Mouse (Mus musculus): ENCODE results near the gene Scamp1.
"Not testable (repeated sequence)": the region's sequence is repeated elsewhere in the genome, so short reads cannot be mapped to it uniquely, and the experiment has no call there.

The Scamp1 gene

DNA sequence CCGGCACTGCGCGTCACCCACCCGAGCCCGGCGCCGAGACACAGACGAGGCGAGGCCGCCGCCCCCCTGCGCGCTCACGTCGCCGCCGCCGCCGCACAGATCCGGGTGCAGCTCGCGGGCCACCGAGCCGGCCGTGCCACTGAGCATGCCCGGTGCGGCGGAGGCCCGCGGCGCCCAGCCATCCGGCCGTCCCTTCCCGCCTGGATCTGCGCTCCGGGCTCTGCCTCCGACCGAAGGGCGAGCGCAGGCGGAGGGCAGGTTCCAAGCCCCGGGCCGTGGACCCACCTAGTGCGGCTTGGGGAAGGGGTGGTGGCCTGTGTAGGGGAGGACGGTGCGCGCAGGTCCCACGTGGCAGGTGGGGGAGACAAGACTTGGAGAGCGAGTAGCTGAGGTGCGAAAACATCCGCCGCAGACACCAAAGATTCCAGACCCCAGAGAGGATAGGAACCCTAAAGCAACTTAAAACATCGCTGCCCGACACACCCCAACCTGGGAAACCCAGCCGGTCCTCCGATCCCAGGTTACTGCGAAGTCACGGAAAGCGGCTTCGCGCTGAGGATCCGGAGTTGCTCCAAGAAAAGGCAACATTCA, at the start of gene Scamp1:
Gene Scamp1 (minus strand): TSS at position 577 of the 591 bp plus-strand sequence.
- in situ Hi-C loops (cut with MboI; ENCODE audit: low pct_unique_long_range_greater_than_20kb in 1 of 2, low sequenced_read_pairs in 2 of 2, unreplicated experiment in 1 of 2): no loop called here

DNA sequence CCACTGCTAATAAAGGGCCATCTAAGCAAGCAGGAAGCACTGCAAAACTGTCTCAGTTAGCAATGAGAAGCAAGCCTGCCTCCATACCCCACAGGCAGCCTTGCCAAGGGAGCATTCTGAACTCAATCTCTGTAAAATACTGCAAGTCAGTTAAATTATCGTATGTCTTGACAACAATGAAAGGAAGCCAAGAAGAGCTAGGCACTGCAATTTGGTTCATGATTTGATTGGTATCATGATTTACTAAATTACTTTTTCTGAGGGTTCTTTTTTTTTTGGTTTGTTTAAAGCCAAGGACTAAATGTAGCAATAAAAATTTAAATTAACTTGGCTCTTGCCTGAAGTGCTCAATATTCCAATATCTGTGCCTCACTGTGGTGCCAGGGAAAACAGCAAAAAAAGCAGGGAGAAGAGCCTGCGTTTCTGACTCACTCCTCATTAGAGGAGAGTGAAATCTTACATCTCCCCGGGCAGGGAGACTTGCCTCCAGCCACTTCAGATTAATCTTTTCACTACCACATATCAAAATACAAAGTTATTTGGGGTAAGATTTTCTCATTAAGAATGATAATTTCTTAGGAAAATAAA, 44.8 kb upstream of the Scamp1 start:
- in situ Hi-C loops (cut with MboI; ENCODE audit: low pct_unique_long_range_greater_than_20kb in 1 of 2, low sequenced_read_pairs in 2 of 2, unreplicated experiment in 1 of 2): no loop called here

DNA sequence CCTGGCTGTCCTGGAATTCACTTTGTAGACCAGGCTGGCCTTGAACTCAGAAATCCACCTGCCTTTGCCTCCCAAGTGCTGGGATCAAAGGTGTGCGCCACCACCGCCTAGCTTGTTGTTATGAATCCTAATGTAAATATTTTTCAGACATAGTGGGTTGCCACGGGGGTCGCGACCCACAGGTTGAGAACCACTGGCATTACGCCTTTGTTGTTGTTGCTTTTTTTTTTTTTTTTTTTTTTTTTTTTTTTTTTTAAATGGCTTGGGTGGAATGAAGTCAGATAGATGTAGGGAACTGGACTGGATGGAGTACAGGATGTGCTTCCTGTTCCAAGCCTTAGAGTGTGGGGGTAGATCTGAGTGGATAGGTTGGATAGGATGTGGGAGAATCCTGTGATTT, 43.3 kb upstream of the Scamp1 start:
- in situ Hi-C loops (cut with MboI; ENCODE audit: low pct_unique_long_range_greater_than_20kb in 1 of 2, low sequenced_read_pairs in 2 of 2, unreplicated experiment in 1 of 2): not testable (repeated sequence)

- in situ Hi-C loops (cut with MboI; ENCODE audit: low pct_unique_long_range_greater_than_20kb in 1 of 2, low sequenced_read_pairs in 2 of 2, unreplicated experiment in 1 of 2): no loop called here
These were observed 42.4 kb upstream of the Scamp1 start for GRCm38 (mm10) chr13:94328063-94328462.

- in situ Hi-C loops (cut with MboI; ENCODE audit: low pct_unique_long_range_greater_than_20kb in 1 of 2, low sequenced_read_pairs in 2 of 2, unreplicated experiment in 1 of 2): no loop called here
These were observed 36.8 kb upstream of the Scamp1 start for GRCm38 (mm10) chr13:94322475-94322874.

GRCm38 (mm10) chr13:94321094-94321792, 35.6 kb upstream of the Scamp1 start:
- in situ Hi-C loops (cut with MboI; ENCODE audit: low pct_unique_long_range_greater_than_20kb in 1 of 2, low sequenced_read_pairs in 2 of 2, unreplicated experiment in 1 of 2): no loop called here

DNA sequence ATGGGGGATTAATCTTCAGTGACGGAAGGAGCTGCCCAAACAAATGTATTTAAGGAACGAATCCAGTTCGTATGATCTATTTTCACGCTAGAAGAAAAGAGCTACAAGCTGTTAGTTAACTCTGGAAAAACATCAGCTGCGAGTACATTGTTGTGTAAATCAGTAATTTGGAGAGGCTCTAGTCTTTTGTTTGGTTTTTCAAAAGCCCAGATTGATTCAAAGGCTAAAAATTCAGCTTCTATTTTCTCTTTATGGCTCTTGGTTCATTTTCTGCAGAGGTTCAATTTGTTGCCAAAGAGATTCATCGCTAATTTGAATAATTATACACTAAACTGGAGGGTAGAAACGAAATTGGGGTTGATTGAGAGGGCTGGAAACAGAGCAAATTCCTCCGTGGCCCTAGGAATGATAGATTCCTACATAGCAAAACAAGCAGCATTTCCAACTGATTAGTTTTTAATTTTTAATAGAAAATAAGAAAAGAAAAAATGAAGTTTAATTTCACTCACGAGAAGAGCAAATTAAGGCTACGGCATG, 31.4 kb upstream of the Scamp1 start:
- in situ Hi-C loops (cut with MboI; ENCODE audit: low pct_unique_long_range_greater_than_20kb in 1 of 2, low sequenced_read_pairs in 2 of 2, unreplicated experiment in 1 of 2): no loop called here

GRCm38 (mm10) chr13:94312812-94313211, 27.2 kb upstream of the Scamp1 start:
- in situ Hi-C loops (cut with MboI; ENCODE audit: low pct_unique_long_range_greater_than_20kb in 1 of 2, low sequenced_read_pairs in 2 of 2, unreplicated experiment in 1 of 2): not testable (repeated sequence)

DNA sequence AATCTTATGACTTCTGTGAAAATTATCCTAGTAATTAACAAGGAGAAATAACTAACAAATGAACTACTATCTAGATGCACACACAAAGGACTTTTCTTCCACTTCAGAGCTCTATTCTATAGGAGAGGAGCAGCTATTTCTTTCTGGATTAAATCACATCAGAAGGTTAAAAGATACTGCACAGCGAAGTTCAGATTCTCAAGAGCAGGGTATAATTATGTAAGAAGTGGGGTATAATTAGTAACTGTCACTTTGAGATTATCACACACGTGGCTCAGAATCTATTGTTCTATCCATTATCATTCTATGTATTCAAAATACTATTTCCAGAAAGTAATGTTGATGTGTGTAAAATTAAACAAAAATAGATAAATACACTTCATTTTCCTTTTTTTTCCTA, 22.6 kb upstream of the Scamp1 start:
- in situ Hi-C loops (cut with MboI; ENCODE audit: low pct_unique_long_range_greater_than_20kb in 1 of 2, low sequenced_read_pairs in 2 of 2, unreplicated experiment in 1 of 2): no loop called here

GRCm38 (mm10) chr13:94307531-94307930, 21.9 kb upstream of the Scamp1 start:
- in situ Hi-C loops (cut with MboI; ENCODE audit: low pct_unique_long_range_greater_than_20kb in 1 of 2, low sequenced_read_pairs in 2 of 2, unreplicated experiment in 1 of 2): no loop called here

- in situ Hi-C loops (cut with MboI; ENCODE audit: low pct_unique_long_range_greater_than_20kb in 1 of 2, low sequenced_read_pairs in 2 of 2, unreplicated experiment in 1 of 2): no loop called here
These were observed 21.3 kb upstream of the Scamp1 start for GRCm38 (mm10) chr13:94306968-94307289.

- in situ Hi-C loops (cut with MboI; ENCODE audit: low pct_unique_long_range_greater_than_20kb in 1 of 2, low sequenced_read_pairs in 2 of 2, unreplicated experiment in 1 of 2): no loop called here
These were observed 20.8 kb upstream of the Scamp1 start for GRCm38 (mm10) chr13:94306277-94306967.

DNA sequence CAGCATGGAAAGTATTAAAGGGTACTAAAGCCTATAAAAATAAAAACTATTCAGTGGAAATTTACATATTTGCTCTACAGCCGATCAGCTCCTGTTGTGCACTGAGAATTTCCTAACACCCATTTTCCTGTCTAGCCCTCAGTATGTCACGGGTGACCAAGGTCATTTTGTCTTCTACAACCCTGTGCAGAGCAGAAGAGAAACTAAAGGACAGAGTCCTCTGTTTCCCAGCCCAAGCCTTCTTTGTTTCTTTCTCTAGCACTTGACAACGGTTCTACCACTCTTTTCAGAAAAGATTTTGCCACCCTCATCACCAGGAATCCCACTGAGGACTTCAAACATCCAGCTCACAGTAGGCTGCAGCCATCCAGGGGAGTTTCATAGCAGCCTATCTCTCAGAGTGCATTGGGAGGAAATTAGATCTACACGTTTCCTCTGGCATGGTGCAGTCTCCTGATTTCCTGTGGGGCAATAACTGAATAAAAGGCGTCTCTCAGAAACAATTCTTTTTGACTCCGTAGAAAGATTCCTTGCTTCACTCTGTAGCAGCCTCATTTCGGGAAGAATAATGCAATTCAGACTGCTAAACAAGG, 15.4 kb upstream of the Scamp1 start:
- in situ Hi-C loops (cut with MboI; ENCODE audit: low pct_unique_long_range_greater_than_20kb in 1 of 2, low sequenced_read_pairs in 2 of 2, unreplicated experiment in 1 of 2): no loop called here

DNA sequence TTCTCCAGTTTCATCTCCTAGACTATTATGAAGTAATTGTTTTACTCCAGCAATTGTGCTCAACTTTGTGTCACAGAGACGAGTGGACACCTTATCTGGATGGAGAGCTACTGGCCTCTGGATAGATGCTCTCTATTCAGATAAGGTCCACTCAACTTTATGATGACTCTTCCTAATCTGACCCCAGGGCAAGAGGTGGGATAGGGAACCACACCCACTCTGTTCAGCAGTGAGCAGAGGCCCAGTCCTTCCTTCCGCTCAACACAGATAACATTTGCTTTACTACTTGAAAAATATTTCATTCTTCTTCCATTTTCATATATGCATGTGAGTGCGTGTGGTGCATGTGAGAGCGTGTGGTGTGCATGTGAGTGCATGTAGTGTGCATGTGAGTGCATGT, 14.6 kb upstream of the Scamp1 start:
- in situ Hi-C loops (cut with MboI; ENCODE audit: low pct_unique_long_range_greater_than_20kb in 1 of 2, low sequenced_read_pairs in 2 of 2, unreplicated experiment in 1 of 2): no loop called here

- in situ Hi-C loops (cut with MboI; ENCODE audit: low pct_unique_long_range_greater_than_20kb in 1 of 2, low sequenced_read_pairs in 2 of 2, unreplicated experiment in 1 of 2): no loop called here
These were observed 12.7 kb upstream of the Scamp1 start for GRCm38 (mm10) chr13:94298401-94298800.

- in situ Hi-C loops (cut with MboI; ENCODE audit: low pct_unique_long_range_greater_than_20kb in 1 of 2, low sequenced_read_pairs in 2 of 2, unreplicated experiment in 1 of 2): no loop called here
These were observed 10.7 kb upstream of the Scamp1 start for GRCm38 (mm10) chr13:94296371-94296770.

DNA sequence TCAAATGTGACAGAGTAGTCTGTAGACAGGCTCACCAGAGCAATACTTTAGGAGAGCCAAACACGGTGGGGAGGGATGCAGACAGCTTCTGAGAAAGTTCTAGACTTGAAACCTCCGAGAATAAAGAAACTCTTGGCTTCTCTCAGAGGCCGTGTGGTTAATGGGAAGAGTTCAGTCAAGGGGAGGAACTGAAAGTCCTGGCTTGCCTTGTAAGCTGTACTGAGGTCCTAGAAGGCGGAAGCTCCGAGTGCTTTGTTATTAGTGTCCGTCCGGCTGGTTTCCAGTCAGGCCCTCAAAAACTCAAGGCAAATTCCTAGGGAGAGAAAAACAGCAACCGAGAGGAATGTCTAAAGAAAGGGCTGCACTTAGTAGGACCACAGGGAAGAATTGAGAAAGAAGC, 10.3 kb upstream of the Scamp1 start:
- in situ Hi-C loops (cut with MboI; ENCODE audit: low pct_unique_long_range_greater_than_20kb in 1 of 2, low sequenced_read_pairs in 2 of 2, unreplicated experiment in 1 of 2): no loop called here

DNA sequence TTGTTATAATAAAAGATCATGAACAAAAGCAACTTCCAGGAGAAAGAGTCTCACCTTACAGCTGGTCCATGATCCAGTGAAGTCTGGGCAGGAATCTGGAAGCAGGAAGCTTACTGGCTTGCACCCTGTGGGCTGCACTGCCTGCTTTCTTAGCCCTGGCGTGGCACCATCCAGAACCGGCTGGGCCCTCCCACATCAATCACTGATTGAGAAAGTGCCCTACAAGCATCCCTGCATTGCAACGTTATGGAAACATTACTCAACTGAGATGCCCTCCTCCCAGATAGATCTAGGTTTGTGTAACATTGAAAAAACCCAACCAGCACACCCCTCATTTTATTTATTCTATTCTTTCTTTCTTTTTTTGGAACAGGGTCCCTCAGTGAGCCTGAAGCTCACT, 9.2 kb upstream of the Scamp1 start:
- in situ Hi-C loops (cut with MboI; ENCODE audit: low pct_unique_long_range_greater_than_20kb in 1 of 2, low sequenced_read_pairs in 2 of 2, unreplicated experiment in 1 of 2): no loop called here

GRCm38 (mm10) chr13:94293911-94294310, 8.3 kb upstream of the Scamp1 start:
- in situ Hi-C loops (cut with MboI; ENCODE audit: low pct_unique_long_range_greater_than_20kb in 1 of 2, low sequenced_read_pairs in 2 of 2, unreplicated experiment in 1 of 2): no loop called here
